Mouse (Mus musculus) adrenal gland, adult 10 weeks (tissue): ENCODE measurements around the gene Phf1. TPM values are rescaled to one million over a fixed set of nuclear protein-coding genes. Genes with fewer than 3 reads are reported as not detected.

Source experiments
- polyA plus RNA-seq: library from polyadenylated mRNA; stranded (reverse); fragments of 350-450 nt; fragmentation: Illumina TruSeq; extraction: RNeasy Lipid Tissue Mini Kit (QIAGEN cat#74804); gene quantifications from one replicate; pipeline ENCODE4 v1.2.3, GENCODE M21; 2014; ENCODE audit warnings: low read depth, low replicate concordance

Phf1 gene
- polyA plus RNA-seq, result 3.4 TPM

GRCm38 (mm10) chr17:26932839-26933398, at the start of gene Phf1:
Phf1 (plus strand) TSS chr17:26933052.

DNA sequence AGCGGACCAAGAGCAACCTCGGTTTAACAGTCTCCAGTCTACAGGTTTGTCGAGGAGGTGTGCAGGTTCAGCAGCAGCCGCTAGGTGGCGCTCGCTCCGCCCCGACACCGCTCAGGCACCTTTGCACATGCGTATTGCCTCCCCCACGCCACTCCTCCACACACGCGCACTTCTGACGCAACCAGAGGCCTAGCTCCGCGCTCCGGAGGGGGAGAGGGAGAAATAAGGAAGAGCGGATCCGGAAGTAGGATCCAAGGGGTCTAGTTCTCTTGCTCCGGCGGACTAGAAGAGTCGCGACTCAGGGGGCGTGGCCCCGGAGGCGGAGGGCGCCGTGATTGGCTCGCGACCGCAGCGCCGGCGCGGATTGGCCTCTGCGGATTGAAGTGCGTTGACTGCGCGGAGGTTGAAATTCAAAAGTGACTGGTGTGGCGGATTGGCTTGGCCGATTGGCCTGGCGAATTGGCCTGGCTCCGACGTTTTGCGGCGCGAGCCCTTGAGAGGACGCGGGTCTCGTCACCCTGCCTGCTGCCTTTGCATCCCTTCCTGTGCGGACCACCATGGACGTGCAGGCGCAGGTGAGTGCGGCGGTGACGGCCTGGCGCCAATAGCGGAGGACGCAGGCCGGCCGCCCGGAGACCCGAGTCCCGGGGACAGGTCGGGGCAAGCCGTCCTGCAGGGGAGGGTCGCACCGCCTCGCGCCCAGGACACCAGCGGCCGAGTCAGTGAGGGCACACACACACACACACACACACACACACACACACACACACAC, 16.0 kb upstream of the Phf1 start, which contains the start of gene Kifc5b:
TSS of gene Kifc5b (plus strand) at position 381 of the 772 bp plus-strand sequence.

DNA sequence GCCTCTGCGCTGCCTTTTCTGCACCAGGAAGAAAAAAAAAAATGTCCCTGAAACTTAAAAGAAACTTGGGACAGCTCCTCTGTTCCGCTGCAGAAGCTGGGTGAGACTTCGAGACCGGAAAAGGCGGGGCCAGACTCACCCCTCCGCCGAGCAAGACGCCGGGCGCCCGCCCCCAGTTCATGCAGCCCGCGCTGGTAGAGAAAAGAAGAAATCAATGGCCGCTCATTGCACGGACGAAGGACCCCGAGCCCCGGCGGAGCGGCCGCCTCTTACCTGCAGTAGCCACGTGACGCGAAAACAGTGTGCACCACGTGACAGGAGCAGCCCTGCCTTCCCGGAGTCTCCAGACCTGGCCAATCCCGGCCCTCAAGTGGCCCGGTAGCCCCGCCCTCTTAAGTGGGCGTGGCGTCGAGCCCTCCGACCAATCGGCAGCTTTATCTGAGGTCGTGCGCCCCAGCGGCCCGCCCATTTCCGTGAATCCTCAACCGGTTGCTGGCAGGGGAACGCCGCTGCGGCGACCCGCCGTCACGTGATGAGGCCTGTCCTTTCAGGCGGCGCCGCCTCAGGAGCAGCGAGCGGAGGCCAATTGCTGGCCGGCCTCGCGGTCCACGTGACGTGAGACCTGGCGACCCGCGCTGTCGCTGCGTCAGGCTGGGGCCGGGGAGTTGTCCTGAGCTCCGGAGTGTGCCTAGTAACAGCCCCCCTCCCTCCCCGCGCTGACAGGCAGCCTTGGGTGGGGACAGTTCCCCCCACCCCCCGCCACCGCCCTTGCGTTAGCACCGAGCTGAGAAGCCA, 6.5 kb downstream of the Phf1 start, which contains the start of gene Cuta:
TSS of gene Cuta (minus strand) at position 392 of the 795 bp plus-strand sequence.

DNA sequence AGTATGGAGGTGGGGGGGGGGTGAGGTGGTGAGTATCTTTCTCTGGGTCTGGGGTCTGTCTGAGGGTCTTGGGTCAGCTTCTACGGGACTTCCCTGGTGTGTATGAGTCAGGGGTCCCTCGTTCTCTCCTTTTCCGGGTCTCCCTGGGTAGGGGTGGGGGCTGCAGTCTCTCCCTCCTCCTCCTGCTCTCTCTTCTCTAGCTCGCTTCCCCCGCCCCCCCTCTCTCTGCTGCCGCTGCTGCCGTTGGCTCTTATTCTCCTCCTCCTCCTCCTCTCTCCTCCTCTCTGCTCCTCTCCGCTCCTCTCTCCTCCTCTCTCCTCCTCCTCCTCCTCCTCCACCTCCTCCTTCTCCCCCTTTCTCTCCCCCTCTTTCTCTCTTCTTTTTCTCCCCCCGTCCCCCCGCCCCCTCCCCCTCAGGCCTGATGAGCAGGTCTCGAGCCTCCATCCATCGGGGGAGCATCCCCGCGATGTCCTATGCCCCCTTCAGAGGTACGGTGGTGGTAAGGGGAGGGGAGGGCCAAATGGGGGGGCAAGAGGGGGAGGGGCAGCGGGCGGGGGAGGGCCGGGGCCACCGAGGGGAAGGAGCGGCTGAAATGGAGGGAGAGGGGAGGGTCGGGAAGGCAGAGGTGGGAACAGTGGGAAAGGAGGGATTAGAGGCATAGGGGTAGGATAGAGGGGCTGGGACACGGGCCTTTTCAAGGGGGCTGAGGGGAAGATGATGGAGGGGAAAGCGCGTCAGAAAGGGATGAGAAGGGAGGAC, 8.4 kb downstream of the Phf1 start, which contains the start of gene Syngap1:
TSS of gene Syngap1 (plus strand) at position 223 of the 759 bp plus-strand sequence.

GRCm38 (mm10) chr17:26972703-26973574, 40.1 kb downstream of the Phf1 start, which contains the start of gene Zbtb9:
Zbtb9 (plus strand) TSS chr17:26973167.

Other genes starting within 250 kb of the Phf1 start
- 79.0 TPM for gene Crebrf, start 217.4 kb upstream of the Phf1 start, polyA plus RNA-seq
- 10.3 TPM for gene Bnip1, start 152.0 kb upstream of the Phf1 start, polyA plus RNA-seq
- gene Nkx2-5, start 88.0 kb upstream of the Phf1 start, polyA plus RNA-seq, result not detected
- gene Kifc5b, start 16.0 kb upstream of the Phf1 start, polyA plus RNA-seq, result not detected
- 17.7 TPM for gene Cuta, start 6.5 kb downstream of the Phf1 start, polyA plus RNA-seq
- gene Syngap1, start 8.2 kb downstream of the Phf1 start, polyA plus RNA-seq, result 0.93 TPM
- gene Zbtb9, start 40.1 kb downstream of the Phf1 start, polyA plus RNA-seq, result 10.1 TPM
- 1.7 TPM for gene Bak1, start 96.0 kb downstream of the Phf1 start, polyA plus RNA-seq
- 0.29 TPM for gene Itpr3, start 124.3 kb downstream of the Phf1 start, polyA plus RNA-seq
- gene Uqcc2, start 200.9 kb downstream of the Phf1 start, polyA plus RNA-seq, result 23.4 TPM
- 0.23 TPM for gene Ip6k3, start 234.7 kb downstream of the Phf1 start, polyA plus RNA-seq